Mouse (Mus musculus): Measurements from ENCODE around the gene Camta1. TPM values are rescaled to one million over a fixed set of nuclear protein-coding genes. Genes with fewer than 3 reads are reported as not detected.

The Camta1 gene
- total RNA-seq, 1 experiment from 2014 or later: 37.3 TPM

- DNase-seq: no peak
Observed at GRCm38 (mm10) chr4:151595116-151595515, 266.6 kb downstream of the Camta1 start.

- no peak for DNase-seq
Observed at GRCm38 (mm10) chr4:151593042-151593441, 268.6 kb downstream of the Camta1 start.

GRCm38 (mm10) chr4:151586074-151586473 is 275.6 kb downstream of the Camta1 start:
- DNase-seq: no peak

- DNase-seq: no peak
Observed at GRCm38 (mm10) chr4:151577961-151578360, 283.7 kb downstream of the Camta1 start.

- no peak for DNase-seq
Observed at GRCm38 (mm10) chr4:151576291-151577108, 285.2 kb downstream of the Camta1 start.

- DNase-seq: no peak
Observed at GRCm38 (mm10) chr4:151572716-151573115, 289.0 kb downstream of the Camta1 start.

- DNase-seq: no peak
Observed at GRCm38 (mm10) chr4:151569586-151569985, 292.1 kb downstream of the Camta1 start.

- no peak for DNase-seq
Observed at GRCm38 (mm10) chr4:151568887-151569286, 292.8 kb downstream of the Camta1 start.

- no peak for DNase-seq
Observed at GRCm38 (mm10) chr4:151567105-151567504, 294.6 kb downstream of the Camta1 start.

- no peak for DNase-seq
Observed at GRCm38 (mm10) chr4:151555505-151555904, 306.2 kb downstream of the Camta1 start.

GRCm38 (mm10) chr4:151549523-151549922 is 312.2 kb downstream of the Camta1 start:
- no peak for DNase-seq

- DNase-seq: no peak
Observed at GRCm38 (mm10) chr4:151545452-151545851, 316.2 kb downstream of the Camta1 start.

- no peak for DNase-seq
Observed at GRCm38 (mm10) chr4:151544191-151544590, 317.5 kb downstream of the Camta1 start.

- DNase-seq: no peak
Observed at GRCm38 (mm10) chr4:151540546-151540945, 321.1 kb downstream of the Camta1 start.

GRCm38 (mm10) chr4:151539881-151540280 is 321.8 kb downstream of the Camta1 start:
- no peak for DNase-seq

- no peak for DNase-seq
Observed at GRCm38 (mm10) chr4:151539167-151539525, 322.5 kb downstream of the Camta1 start.

- no peak for DNase-seq
Observed at GRCm38 (mm10) chr4:151538446-151539166, 323.1 kb downstream of the Camta1 start.

GRCm38 (mm10) chr4:151535916-151536450 is 325.7 kb downstream of the Camta1 start:
- DNase-seq: no peak

GRCm38 (mm10) chr4:151533451-151533850 is 328.2 kb downstream of the Camta1 start:
- DNase-seq: no peak

- no peak for DNase-seq
Observed at GRCm38 (mm10) chr4:151528436-151528835, 333.2 kb downstream of the Camta1 start.

GRCm38 (mm10) chr4:151527763-151528162 is 333.9 kb downstream of the Camta1 start:
- DNase-seq: no peak

- no peak for DNase-seq
Observed at GRCm38 (mm10) chr4:151520103-151520502, 341.6 kb downstream of the Camta1 start.

- no peak for DNase-seq
Observed at GRCm38 (mm10) chr4:151519011-151519410, 342.7 kb downstream of the Camta1 start.
